Mouse (Mus musculus): ENCODE measurements around the gene Gm21969.

DNA sequence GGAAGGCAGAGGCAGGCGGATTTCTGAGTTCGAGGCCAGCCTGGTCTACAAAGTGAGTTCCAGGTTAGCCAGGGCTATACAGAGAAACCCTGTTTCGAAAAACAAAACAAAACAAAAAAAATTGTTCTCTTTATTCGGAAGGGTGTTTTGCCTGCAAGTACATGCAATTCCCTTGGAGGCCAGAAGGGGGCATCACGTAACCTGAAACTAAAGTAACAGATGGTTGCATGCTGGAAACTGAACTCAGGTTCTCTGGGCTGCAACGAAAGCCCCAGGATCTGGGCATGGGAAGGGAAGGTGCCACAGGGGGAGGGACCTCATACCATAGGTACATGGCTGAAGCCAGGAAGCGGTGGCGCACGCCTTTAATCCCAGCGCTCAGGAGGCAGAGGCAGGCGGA lies 100.5 kb downstream of the Gm21969 start:
- TF ChIP-seq CTCF (IDR thresholded peaks at IDR 0.05; ENCODE audit: insufficient read depth, low read depth, low read length) (no peak), POLR2A (IDR thresholded peaks at IDR 0.05; ENCODE audit: insufficient read depth, low read depth, low read length) (no peak)
